Mouse (Mus musculus) heart, adult 2 months (tissue): Measurements from ENCODE around the gene Olig2.

Experiments
- CTCF ChIP-seq: fragments of 200-600 bp; IDR thresholded peaks from 2 replicates; pipeline ENCODE4 v1.8.1; 2022; ENCODE audit warnings: antibody characterized with exemption, mild to moderate bottlenecking, moderate library complexity
- POLR2A ChIP-seq: fragments of 200-500 bp; IDR thresholded peaks from 2 replicates; pipeline ENCODE4 v1.6.1; 2011; ENCODE audit warnings: mild to moderate bottlenecking, low read depth, low read length, control low read depth; ENCODE audit not compliant: insufficient read depth

GRCm38 (mm10) chr16:91271634-91272033 is 46.4 kb downstream of the Olig2 start:
- TF ChIP-seq POLR2A (no peak), CTCF (no peak)
